Comparison of ENCODE assay signal across 8 mouse cellular contexts in genomic region chr7:90028888-90029547, GRCm38 (mm10). TPM values are rescaled to one million over a fixed set of nuclear protein-coding genes. Genes with fewer than 3 reads are reported as not detected.
DNase-seq lines count a peak whose midpoint lies in the region; ATAC-seq and TF ChIP-seq lines count a peak whose summit lies in the region.

No protein-coding gene starts in this region.

- H3K4me2 ChIP-seq in stomach, embryonic 16.5 days (ENCODE audit: low read depth, low read length), result peak overlapping the region; percentile 28; the same call in 1 of the 2 replicates

- peak overlapping the region; percentile 51; the same call in 1 of the 2 replicates for H3K27ac ChIP-seq in forebrain, embryonic 10.5 days
- peak overlapping the region; percentile 85 for H3K27ac ChIP-seq in stomach, embryonic 16.5 days (ENCODE audit: low read length)

- intact Hi-C loops in heart, postnatal 10 days (cut with DNase I), result no loop called here

- DNase-seq in brain, adult 2 months (ENCODE audit: low read depth, low spot score), result peak; percentile 96
- DNase-seq in forebrain, embryonic 10.5 days (ENCODE audit: extremely low spot score, low spot score), result peak; percentile 42
- peak; percentile 50 for DNase-seq in heart, postnatal 10 days
- peak; percentile 37 for DNase-seq in left cerebral cortex, adult 11 months (ENCODE audit: low spot score)
- DNase-seq in mesoderm, embryonic 11.5 days (ENCODE audit: low read depth, low spot score), result peak; percentile 66
- DNase-seq in urinary bladder, postnatal 14 days (ENCODE audit: low spot score), result no peak

- H3K36me3 ChIP-seq in E14TG2a.4 (ENCODE audit: insufficient read depth, low read length), result no peaks in the 10 kb centered on the region
- H3K36me3 ChIP-seq in forebrain, embryonic 10.5 days (replicated peaks), result no peaks in the 10 kb centered on the region
- H3K36me3 ChIP-seq in stomach, embryonic 16.5 days (ENCODE audit: control insufficient read depth, insufficient read depth, low read length), result no peaks in the 10 kb centered on the region

- no peaks in the 10 kb centered on the region for H3K9me3 ChIP-seq in E14TG2a.4 (ENCODE audit: low read length)
- no peaks in the 10 kb centered on the region for H3K9me3 ChIP-seq in forebrain, embryonic 10.5 days
- no peaks in the 10 kb centered on the region for H3K9me3 ChIP-seq in stomach, embryonic 16.5 days (replicated peaks; ENCODE audit: control insufficient read depth, low read length)

- H3K9ac ChIP-seq in stomach, embryonic 16.5 days (ENCODE audit: low read length), result peak overlapping the region; percentile 58

- H3K4me1 ChIP-seq in E14TG2a.4 (replicated peaks; ENCODE audit: low read depth, low read length), result peaks cover 64% of the 10 kb centered on the region
- H3K4me1 ChIP-seq in forebrain, embryonic 10.5 days, result peaks cover 21% of the 10 kb centered on the region
- H3K4me1 ChIP-seq in stomach, embryonic 16.5 days (ENCODE audit: control insufficient read depth, insufficient read depth, low read length), result peaks cover 30% of the 10 kb centered on the region

- peak overlapping the region; percentile 24; the same call in 1 of the 2 replicates for H3K4me3 ChIP-seq in E14TG2a.4 (replicated peaks; ENCODE audit: low read length)
- peak overlapping the region; percentile 16; the same call in 1 of the 2 replicates for H3K4me3 ChIP-seq in forebrain, embryonic 10.5 days
- no peak overlapping the region for H3K4me3 ChIP-seq in stomach, embryonic 16.5 days (replicated peaks; ENCODE audit: low read length)

- H3K27me3 ChIP-seq in E14TG2a.4 (ENCODE audit: insufficient read depth, low read length), result no peaks in the 10 kb centered on the region
- H3K27me3 ChIP-seq in forebrain, embryonic 10.5 days (ENCODE audit: poor library complexity, severe bottlenecking), result no peaks in the 10 kb centered on the region
- no peaks in the 10 kb centered on the region for H3K27me3 ChIP-seq in stomach, embryonic 16.5 days (ENCODE audit: control insufficient read depth, insufficient read depth, low read length)

- ATAC-seq in stomach, embryonic 16.5 days (ENCODE audit: insufficient read depth, low FRiP score), result peak; percentile 48; the same call in 1 of the 2 replicates

- WGBS in forebrain, embryonic 10.5 days, result 20% methylated on average over 8 of the region's 8 CpGs
- 9% methylated on average over 8 of the region's 8 CpGs for WGBS in stomach, embryonic 16.5 days

- no peak for TF ChIP-seq CTCF in E14TG2a.4 (conservative IDR thresholded peaks at IDR 0.05; ENCODE audit: low read length)

RNA-seq across cellular contexts. Expression of gene Eed, which starts 48.2 kb away (rescaled TPM):
- 95.3 and 102 TPM in 2 replicates for polyA plus RNA-seq in forebrain, embryonic 10.5 days (2016; fragmentation: Nextera tagmentation; extraction: Ambion mirVana)
- total RNA-seq in heart, postnatal 10 days (2021), result 10 to 100 TPM; 26.6 to 30.3 TPM
- 51.0 and 54.8 TPM in 2 replicates for polyA plus RNA-seq in stomach, embryonic 16.5 days (2015; fragmentation: Nextera tagmentation; extraction: Ambion mirVana)
